Mouse (Mus musculus) cerebellum, adult 9-10 months (tissue): ENCODE measurements around the gene Ap1s1.

Experiments used
- DNase-seq: peaks from one replicate; pipeline ENCODE4 v3.0.0; 2022

The Ap1s1 gene

GRCm38 (mm10) chr5:137012401-137012950 lies 33.5 kb downstream of the Ap1s1 start:
- DNase-seq, result no peak

DNA sequence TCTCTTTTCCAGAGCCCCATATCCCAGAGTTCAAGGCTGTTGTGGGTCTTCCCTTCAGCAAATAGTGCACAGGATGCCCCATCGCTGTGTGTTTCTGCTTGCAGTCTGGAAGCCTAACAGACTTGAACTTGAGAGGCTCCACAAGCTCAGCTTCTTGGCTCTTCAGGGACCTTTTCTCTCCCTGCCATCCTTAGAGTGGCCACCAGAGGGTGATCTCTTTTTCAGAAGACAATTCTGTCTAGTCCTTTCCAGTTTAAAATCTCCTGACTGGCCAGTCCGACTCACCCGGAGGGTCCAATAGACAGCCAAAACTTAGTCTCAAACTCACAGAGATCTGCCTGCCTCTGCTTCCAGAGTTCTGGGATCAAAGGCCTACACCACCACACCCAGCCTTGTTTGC lies 35.9 kb downstream of the Ap1s1 start:
- peak; percentile 40 for DNase-seq

- no peak for DNase-seq
Observed at GRCm38 (mm10) chr5:137007276-137007675, 38.7 kb downstream of the Ap1s1 start.

GRCm38 (mm10) chr5:137000612-137001011 lies 45.3 kb downstream of the Ap1s1 start:
- DNase-seq, result no peak

- DNase-seq, result no peak
Observed at GRCm38 (mm10) chr5:136999449-136999848, 46.5 kb downstream of the Ap1s1 start.

DNA sequence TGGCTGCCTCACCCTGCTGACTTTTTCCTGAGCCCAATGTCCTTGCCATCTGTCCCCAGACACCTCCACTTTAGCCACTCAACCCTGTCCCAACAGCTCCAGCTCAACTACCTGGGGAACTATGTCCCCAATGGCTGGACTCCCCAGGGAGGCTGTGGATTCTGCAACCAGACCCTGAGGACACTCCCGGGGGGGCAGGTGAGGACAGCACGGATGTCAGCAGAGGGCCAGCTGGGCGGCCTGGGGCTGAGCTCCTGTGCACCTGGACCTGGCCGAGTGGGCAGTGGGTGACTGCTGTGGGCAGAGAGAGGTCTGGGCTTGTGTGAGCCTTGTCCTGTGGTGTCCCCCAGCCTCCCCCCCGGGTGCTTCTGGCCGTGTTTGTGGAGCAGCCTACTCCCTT lies 56.1 kb downstream of the Ap1s1 start:
- peak; percentile 31 for DNase-seq

GRCm38 (mm10) chr5:136988420-136988819 lies 57.5 kb downstream of the Ap1s1 start:
- peak; percentile 46 for DNase-seq

GRCm38 (mm10) chr5:136987934-136988271 lies 58.0 kb downstream of the Ap1s1 start, which contains the start of gene Znhit1:
Znhit1 (minus strand) TSS chr5:136988021.
- no peak for DNase-seq

DNA sequence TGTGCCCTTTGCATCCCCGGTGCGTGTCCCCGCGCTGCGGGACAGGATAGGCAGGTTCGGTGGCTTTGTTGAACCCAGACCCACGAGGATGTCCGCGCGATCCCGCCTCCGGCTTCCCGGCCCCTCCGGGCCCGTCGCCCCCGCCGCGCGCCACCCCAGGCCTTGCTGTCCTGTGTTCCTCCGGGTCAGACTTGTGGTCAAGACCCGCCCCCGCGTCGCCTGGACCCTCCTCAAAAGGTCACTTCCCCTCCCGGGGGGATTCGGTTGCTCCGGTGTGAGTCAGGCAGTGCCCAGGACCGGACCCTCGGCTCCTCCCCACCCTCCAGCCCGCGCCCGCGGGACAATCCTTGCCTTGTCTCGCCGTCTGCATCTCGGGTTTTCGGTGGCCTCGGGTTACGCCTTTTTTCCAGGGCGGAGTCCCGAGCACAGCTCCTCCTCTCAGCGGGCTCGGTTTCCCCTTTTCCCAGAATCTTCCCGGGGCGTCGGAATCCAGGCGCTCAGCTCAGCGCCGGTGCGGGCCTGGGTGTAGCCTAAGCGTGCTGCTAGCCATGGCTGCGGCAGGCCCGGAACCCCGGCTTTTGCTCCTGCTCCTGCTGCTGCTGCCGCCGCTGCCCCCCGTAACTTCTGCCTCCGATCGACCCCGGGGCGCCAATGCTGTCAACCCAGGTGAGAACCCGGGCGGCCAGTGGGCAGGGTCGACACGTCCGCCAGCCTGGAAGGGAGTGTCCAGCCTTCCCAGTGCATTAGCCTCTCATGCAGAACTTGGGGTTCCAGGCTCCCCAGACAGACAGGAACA lies 58.6 kb downstream of the Ap1s1 start:
- DNase-seq, result peak; percentile 85

- DNase-seq, result peak; percentile 98
Observed at GRCm38 (mm10) chr5:136986695-136987137, 59.2 kb downstream of the Ap1s1 start, which contains the start of gene Plod3. Plod3 (plus strand) TSS chr5:136987019.
